Mouse (Mus musculus) adrenal gland, postnatal 25 days (tissue): ENCODE data around the gene Arhgap40. TPM values are rescaled to one million over a fixed set of nuclear protein-coding genes. Genes with fewer than 3 reads are reported as not detected.

Experiments
- DNase-seq: peaks from one replicate; pipeline ENCODE4 v3.0.0; 2021; ENCODE audit warnings: mixed read lengths
- long read RNA-seq: library from polyadenylated mRNA; stranded (forward); transcript quantifications from one replicate; pipeline ENCODE4 v2.0.0, GENCODE M21; 2021
- total RNA-seq: library from RNA; stranded (reverse); gene quantifications from 2 replicates; pipeline ENCODE4 v1.2.3, GENCODE M21; 2021

Gene Arhgap40
- total RNA-seq, result not detected in 2 replicates
- long read RNA-seq, result 0 reads

DNA sequence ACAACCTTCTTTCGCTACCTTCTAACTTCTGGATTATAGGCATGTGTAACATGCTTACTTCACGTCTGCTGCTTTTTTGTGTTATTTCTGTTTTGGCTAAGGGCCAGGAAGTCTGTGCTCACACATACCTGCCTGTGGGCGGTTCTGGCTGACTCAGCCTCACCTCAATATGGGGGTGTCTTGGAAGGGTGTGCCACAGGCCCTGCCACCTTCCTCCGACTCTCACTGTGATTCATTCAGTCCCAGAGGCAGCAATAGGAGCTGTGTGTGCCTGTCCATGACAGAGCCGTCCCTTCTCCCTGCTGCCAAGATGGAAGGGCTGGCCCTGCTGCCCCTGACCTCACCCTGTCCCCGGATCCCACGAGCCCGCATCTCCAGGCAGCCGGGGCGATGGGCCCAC is at the start of gene Arhgap40:
TSS of gene Arhgap40 (plus strand) at position 269 of the 400 bp plus-strand sequence.
- no peak for DNase-seq

DNA sequence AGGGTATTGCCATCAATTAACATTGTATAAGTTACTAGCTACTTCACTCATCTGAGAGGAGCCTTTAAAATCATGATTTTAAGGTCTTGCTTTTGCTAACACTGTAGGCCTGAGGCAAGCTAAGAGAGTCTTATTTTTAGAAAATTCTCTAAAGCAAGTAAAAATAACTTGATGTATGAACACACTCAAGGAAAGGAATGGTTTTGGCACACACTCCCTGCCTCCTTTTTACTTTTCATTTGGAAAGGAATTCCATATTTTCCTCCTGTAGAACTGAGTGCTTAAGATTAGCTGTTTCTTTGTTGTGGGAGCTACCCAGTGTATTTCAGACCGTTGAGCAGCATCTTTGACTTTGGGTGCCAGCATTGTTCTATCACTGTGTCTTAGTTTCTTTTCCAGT is 38.4 kb upstream of the Arhgap40 start:
- DNase-seq, result no peak

DNA sequence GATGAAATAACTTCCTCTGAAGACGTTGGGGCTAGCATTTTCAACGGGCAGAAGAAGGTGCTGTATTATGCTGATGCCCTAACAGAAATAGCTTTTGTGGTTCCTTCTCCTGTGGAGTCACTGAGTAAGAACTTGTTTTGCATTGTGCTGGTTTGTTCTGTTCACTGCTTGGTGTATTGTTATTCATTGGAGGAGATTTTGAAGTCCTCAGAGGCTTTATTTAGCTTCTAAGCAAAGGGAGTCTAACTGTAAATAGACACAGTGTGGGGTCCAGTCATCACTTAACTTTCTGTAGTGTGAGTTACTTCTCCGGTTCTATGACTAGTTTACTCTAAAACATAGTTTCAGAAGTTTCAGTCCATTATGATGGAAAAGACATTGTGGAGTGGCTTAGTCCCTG is 35.0 kb upstream of the Arhgap40 start:
- DNase-seq, result no peak

DNA sequence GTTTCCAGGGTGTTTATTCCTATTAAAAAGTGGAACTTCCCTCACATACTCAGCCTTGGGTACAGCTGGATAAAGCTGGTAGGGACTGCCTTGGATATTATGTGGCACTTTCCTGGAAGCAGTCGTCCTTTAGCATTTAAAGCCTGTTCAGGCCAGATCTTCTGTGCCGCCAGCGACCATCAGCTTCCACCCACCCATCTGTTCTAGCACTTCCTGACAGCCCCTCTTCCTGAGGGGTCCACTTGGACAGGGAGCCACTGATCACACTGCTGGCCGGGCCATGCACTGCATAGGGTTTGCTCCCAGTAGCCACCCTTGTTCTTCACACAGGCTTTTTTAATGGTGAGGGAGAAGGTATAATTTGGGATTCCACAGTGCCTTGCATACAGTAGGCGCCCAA is 14.1 kb upstream of the Arhgap40 start:
- no peak for DNase-seq

DNA sequence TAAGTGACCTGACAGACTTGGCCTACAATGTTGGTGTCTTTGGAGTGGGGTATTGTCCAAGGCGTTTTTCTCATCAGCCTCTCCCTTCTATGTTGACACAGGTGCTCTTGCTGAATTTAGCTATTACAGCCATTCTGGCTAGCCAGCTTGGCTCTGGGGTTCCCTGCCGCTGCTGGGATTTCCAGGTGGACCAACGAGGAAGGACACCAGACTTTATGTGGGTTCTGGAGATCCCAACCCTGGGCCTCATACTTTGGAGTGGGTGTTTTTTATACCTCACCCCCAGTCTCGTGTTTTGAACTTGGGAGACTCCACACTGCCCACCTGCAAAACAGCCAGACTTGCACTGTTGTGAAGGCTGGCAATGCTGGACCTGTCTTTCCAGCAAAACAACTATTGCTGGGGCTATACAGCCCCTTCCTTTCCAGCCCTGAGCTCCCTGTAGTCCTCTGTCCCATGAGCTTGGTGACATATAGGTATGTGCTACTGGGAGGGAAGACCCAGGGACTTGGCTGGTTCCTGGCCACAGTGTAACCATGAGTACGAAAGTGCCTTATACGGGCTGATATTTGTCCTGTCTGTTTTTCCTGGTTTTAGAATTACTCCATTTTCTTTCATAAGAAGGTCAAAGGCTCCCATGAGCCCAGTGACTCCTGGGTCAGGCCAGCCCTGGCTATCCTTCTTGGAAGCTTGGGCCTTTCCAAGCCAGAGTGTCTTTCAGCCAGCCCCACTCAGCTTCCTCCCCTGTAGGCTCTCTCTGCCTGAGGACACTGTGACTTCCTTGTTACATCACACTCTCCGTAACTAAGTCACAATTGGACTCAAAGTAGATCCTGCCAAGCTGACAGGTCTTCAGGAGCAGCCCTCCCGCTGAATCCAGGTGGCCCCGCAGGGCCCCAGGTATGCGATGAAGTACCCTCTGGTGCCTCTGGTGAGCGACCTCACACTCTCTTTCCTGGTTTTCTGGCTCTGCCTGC is 10.5 kb upstream of the Arhgap40 start, which contains the start of gene Adig:
TSS of gene Adig (plus strand) at position 777 of the 977 bp plus-strand sequence.
- DNase-seq, result no peak

GRCm38 (mm10) chr2:158503226-158503625 is 9.4 kb upstream of the Arhgap40 start:
- DNase-seq, result no peak

GRCm38 (mm10) chr2:158503671-158504070 is 8.9 kb upstream of the Arhgap40 start:
- no peak for DNase-seq

GRCm38 (mm10) chr2:158506475-158506874 is 6.1 kb upstream of the Arhgap40 start:
- DNase-seq, result no peak

DNA sequence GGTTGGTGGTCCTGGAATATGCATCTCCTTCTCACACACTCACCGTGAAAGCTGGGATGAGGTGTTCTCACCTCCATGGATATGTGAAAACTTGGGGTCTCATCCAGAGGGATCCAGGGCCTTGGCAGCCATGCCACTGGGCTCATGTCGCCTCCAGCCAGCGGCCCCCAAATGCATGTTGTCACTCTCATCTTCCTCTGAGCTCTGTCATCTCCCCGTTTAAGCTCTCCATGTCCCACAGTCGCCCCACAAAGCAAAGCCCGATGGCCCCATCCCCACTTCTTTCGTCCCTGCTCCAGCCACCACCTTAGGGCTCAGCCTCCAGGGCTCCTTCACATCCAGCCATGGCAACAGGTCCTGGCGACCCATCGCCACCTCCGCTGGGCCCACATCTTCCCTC is 5.5 kb upstream of the Arhgap40 start:
- no peak for DNase-seq

DNA sequence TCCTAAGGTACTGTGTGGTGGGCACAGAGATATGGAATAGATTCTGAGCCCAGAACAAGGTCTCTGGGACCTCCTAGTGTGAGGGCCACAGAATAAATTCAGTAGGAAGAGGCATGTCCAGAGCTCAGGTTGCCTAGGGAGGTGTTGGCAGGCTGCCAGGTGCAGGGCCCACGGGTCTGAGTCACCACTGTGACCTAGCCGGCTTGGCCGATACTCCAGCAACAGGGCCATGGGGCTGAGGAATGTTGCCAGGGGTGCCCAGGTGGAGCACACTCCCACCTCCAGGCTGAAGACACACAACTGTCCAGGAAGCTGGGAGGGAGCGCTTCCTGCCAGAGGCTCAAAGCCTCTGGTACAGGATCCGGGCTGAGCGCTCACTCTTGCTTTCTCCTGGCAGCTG is 1.9 kb upstream of the Arhgap40 start:
- peak; percentile 89 for DNase-seq

GRCm38 (mm10) chr2:158513821-158514336 is 1.3 kb downstream of the Arhgap40 start:
- no peak for DNase-seq

- DNase-seq, result no peak
These were observed 6.0 kb downstream of the Arhgap40 start for GRCm38 (mm10) chr2:158518583-158518982.

GRCm38 (mm10) chr2:158519071-158519470 is 6.5 kb downstream of the Arhgap40 start:
- DNase-seq, result no peak

- DNase-seq, result no peak
These were observed 7.2 kb downstream of the Arhgap40 start for GRCm38 (mm10) chr2:158519800-158520199.

DNA sequence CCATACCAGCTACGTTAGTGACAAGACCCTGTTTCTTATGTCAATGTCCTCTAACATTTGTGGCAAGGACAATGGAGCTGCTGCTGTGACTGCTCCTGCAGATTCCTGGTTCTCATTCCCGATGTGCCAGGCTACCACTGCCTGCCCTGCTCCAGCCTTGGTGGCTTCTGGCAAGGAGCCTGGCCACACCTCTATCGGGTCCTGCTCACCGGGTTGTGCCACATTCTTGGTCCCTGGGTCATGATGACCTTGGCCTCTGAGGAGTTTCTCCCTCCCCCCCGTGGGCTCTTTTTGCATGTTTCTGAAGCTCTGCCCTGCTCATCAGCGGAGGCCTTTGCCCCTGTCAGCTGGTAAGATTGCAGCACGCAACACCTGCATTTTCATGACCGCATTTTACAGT is 10.5 kb downstream of the Arhgap40 start:
- DNase-seq, result peak; percentile 57

DNA sequence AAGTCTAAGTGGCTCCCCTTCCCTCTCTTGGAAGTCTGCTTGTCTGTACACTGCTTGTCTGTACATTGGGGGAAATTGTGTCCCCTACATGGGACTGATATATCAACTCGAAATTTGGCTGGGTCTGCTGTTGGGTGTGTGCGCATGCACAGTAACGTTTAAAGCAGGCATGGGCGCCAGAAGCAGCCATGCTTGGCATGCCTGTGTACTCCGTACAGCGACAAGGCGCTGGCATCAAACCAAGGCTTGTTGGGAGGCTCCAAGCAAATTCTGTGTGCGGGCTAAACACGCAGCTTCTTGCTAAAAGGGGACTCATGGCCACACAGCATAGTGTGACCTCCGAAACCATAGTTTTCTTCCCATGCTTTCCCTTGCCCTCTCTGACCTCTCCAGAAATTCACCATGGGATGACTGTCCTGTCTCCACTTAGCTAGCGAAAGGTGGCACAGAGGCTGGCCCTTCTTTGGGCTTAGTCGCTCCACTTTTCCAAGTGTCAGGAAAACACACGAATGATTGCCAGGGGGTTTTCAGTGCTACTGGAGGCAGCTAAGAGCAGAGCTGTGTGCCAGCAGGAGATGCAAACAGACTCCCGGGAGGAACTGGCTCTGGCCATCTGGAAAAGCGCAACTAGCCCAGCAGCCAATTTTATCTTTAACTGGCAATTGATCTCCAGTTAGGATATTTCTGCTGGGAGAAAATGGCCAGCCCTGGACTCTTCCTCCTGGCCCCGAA is 11.7 kb downstream of the Arhgap40 start:
- no peak for DNase-seq

DNA sequence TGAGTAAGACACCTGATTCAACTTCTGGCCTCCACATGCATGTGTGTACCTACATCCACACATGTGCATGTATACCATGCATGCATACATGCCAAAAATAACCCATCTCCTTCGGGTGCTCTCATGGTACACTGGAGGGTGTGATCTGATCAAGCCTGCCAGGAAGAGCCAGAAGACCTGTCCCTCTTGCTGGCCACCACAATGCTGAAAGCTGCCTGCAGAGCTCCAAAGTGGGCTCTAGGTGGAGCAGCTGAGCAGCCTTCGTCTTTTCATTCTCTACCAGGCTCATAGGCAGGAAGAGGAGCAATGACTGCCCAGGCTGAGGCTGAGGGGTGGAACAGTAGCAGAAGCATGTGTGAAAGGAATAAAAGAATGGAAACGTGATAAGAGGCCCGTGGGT is 21.5 kb downstream of the Arhgap40 start:
- peak; percentile 48 for DNase-seq

- DNase-seq, result no peak
These were observed 22.0 kb downstream of the Arhgap40 start for GRCm38 (mm10) chr2:158534559-158534958.

- DNase-seq, result no peak
These were observed 27.1 kb downstream of the Arhgap40 start for GRCm38 (mm10) chr2:158539433-158540305.

DNA sequence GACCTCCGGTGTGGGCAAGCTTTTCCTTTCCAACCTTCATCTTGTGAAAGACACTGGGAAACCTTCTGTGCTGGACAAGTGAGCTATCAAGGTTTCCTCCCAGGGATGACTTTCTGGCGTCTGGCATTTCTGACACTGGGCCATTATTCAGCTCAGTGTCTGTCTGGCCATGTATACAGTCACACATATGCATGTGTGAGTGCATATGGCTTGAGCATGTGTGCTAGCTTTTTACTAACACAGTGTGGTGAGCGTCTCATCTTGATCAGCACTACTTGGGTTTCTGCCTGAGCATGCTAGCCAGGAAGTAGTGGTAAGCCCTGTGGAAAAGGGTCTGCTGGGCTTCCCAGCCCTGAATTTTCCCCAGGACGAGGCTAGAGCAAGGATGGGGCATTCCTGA is 28.7 kb downstream of the Arhgap40 start:
- no peak for DNase-seq

- no peak for DNase-seq
These were observed 32.7 kb downstream of the Arhgap40 start for GRCm38 (mm10) chr2:158545266-158545665.

DNA sequence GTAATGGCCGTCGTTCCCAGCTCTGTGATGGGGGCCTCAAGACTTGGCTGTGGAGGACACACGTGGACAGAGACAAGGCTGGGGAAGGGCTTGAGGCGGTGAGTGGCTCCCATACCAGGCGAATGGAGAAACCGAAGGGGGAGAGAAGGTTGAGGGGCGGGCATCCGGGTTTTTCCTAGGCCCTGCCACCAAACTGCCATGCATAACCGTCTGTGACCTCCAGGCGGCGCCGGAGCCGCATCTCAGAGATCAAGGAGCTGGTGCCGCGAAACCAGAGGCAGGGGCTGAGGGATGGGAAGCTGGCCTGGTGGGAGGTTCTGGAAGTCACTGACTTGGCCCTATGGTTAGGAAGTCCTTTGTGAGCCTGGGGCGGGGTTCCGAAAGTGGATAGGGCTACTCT is 34.2 kb downstream of the Arhgap40 start:
- DNase-seq, result peak; percentile 75
